Mouse (Mus musculus) heart, embryonic 12.5 days (tissue): ENCODE results near the gene Lipe. TPM values are rescaled to one million over a fixed set of nuclear protein-coding genes. Genes with fewer than 3 reads are reported as not detected.
A peak's percentile ranks its signal among the peaks of the same experiment; 100 is the strongest.

Experiments
- ATAC-seq: fragments of 200-750 bp; cut with Nextera tagmentation; 2 replicates; pipeline ENCODE4 v1.8.0; 2017; ENCODE audit warnings: moderate TSS enrichment, moderate library complexity; ENCODE audit not compliant: insufficient number of reproducible peaks, low FRiP score
- H3K27ac ChIP-seq: fragments of 300-500 bp; sonication (generic); 2 replicates; pipeline ENCODE4 v1.5.1; 2016; ENCODE audit warnings: mild to moderate bottlenecking, moderate library complexity; ENCODE audit not compliant: poor library complexity, severe bottlenecking
- H3K27me3 ChIP-seq: fragments of 300-500 bp; sonication (generic); replicated peaks from 2 replicates; pipeline ENCODE4 v1.6.1; 2016; ENCODE audit warnings: mild to moderate bottlenecking, moderate library complexity
- H3K36me3 ChIP-seq: fragments of 300-500 bp; sonication (generic); 2 replicates; pipeline ENCODE4 v1.6.1; 2016; ENCODE audit warnings: mild to moderate bottlenecking, moderate library complexity
- H3K4me1 ChIP-seq: fragments of 300-500 bp; sonication (generic); replicated peaks from 2 replicates; pipeline ENCODE4 v1.6.1; 2016; ENCODE audit warnings: mild to moderate bottlenecking
- H3K4me2 ChIP-seq: fragments of 300-500 bp; sonication (generic); 2 replicates; pipeline ENCODE4 v1.6.1; 2016; ENCODE audit warnings: mild to moderate bottlenecking, moderate library complexity
- H3K4me3 ChIP-seq: fragments of 300-500 bp; sonication (generic); 2 replicates; pipeline ENCODE4 v1.5.1; 2016; ENCODE audit warnings: mild to moderate bottlenecking
- H3K9ac ChIP-seq: fragments of 300-500 bp; sonication (generic); 2 replicates; pipeline ENCODE4 v1.6.1; 2016; ENCODE audit warnings: mild to moderate bottlenecking, moderate library complexity
- H3K9me3 ChIP-seq: fragments of 300-500 bp; sonication (generic); replicated peaks from 2 replicates; pipeline ENCODE4 v1.6.1; 2016; ENCODE audit warnings: mild to moderate bottlenecking, moderate library complexity
- WGBS: fragments of 180-500 bp; shearing (Covaris S2); methylation state at CpG from one replicate; pipeline ENCODE4 v1.1.7; 2016; 5-methylcytosine and 5-hydroxymethylcytosine counted together
- polyA plus RNA-seq: library from polyadenylated mRNA; unstranded; fragments of >200 nt; fragmentation: Nextera tagmentation; extraction: Ambion mirVana; gene quantifications from 2 replicates; pipeline ENCODE4 v1.2.1, GENCODE M21; 2016

Gene Lipe
- polyA plus RNA-seq, 1 experiment from 2014 or later, result 4.1 TPM

DNA sequence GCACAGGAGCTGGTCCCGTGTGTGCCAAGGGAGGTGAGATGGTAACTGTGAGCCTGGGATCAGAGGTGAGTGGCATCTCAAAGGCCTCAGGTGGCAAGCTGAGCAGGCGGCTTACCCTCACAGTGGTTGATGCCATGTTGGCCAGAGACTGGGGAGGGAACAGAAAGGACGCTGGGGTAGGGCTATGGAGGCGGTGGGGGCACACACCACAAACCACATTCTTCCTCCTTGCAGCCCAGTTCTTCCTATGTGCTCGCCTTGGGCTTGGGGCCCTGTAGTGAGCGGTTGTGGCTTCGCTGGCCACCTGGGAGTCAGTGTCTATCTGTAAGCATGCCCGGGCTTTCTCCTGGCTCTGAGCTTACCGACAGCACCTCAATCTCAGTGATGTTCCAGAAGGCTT is 13.7 kb downstream of the Lipe start:
- WGBS, result 82% methylated on average over 9 of the region's 9 CpGs
- Histone ChIP-seq H3K27me3 (no peaks in the 10 kb centered on the region), H3K36me3 (peaks cover 52% of the 10 kb centered on the region), H3K27ac (no peak overlapping the region), H3K4me3 (no peak overlapping the region), H3K4me1 (peaks cover 29% of the 10 kb centered on the region), H3K9me3 (no peaks in the 10 kb centered on the region), H3K9ac (no peak overlapping the region), H3K4me2 (no peak overlapping the region)
- ATAC-seq, result no peak

- no peak for ATAC-seq
Measured at GRCm38 (mm10) chr7:25384318-25384717, 14.2 kb downstream of the Lipe start.

GRCm38 (mm10) chr7:25383891-25384290 is 14.6 kb downstream of the Lipe start:
- Histone ChIP-seq H3K27me3 (no peaks in the 10 kb centered on the region), H3K9ac (no peak overlapping the region), H3K9me3 (no peaks in the 10 kb centered on the region), H3K4me2 (no peak overlapping the region), H3K27ac (no peak overlapping the region), H3K4me3 (no peak overlapping the region), H3K36me3 (peaks cover 52% of the 10 kb centered on the region), H3K4me1 (peaks cover 32% of the 10 kb centered on the region)
- 72% methylated on average over 4 of the region's 4 CpGs for WGBS
- ATAC-seq, result no peak

More at GRCm38 (mm10) chr7:25384318-25384717, 14.2 kb downstream of the Lipe start:
- no peaks in the 10 kb centered on the region for H3K27me3 ChIP-seq
- peaks cover 29% of the 10 kb centered on the region for H3K4me1 ChIP-seq
- peaks cover 52% of the 10 kb centered on the region for H3K36me3 ChIP-seq
- no peak overlapping the region for H3K27ac ChIP-seq
- 87% methylated on average over 13 of the region's 13 CpGs for WGBS
- no peak overlapping the region for H3K9ac ChIP-seq
- no peak overlapping the region for H3K4me3 ChIP-seq
- no peak overlapping the region for H3K4me2 ChIP-seq
- H3K9me3 ChIP-seq, result no peaks in the 10 kb centered on the region

DNA sequence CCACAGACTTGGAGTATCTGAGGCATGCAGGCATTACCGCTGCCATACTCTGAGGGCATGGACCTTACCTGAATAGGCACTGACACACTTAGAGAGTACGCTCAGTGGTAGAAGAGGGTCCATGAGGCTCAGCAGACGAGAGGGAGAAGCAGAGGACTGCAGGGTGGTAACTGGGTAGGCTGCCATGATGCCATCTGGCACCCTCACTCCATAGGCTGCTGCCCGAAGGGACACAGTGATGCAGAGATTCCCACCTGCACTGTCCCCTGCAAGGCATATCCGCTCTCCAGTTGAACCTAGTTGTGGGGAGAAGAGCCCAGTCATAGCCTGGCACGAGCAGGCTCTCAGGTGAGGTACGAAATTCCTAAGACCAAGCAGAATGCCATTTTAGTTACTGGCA is 15.1 kb downstream of the Lipe start:
- H3K4me2 ChIP-seq, result no peak overlapping the region
- H3K27ac ChIP-seq, result no peak overlapping the region
- H3K4me3 ChIP-seq, result no peak overlapping the region
- 84% methylated on average over 7 of the region's 7 CpGs for WGBS
- peaks cover 32% of the 10 kb centered on the region for H3K4me1 ChIP-seq
- ATAC-seq, result no peak
- no peaks in the 10 kb centered on the region for H3K27me3 ChIP-seq
- H3K9ac ChIP-seq, result no peak overlapping the region
- H3K9me3 ChIP-seq, result no peaks in the 10 kb centered on the region
- peaks cover 47% of the 10 kb centered on the region for H3K36me3 ChIP-seq

- Histone ChIP-seq H3K27ac (no peak overlapping the region), H3K36me3 (peaks cover 38% of the 10 kb centered on the region), H3K27me3 (no peaks in the 10 kb centered on the region), H3K4me2 (no peak overlapping the region), H3K4me1 (peaks cover 33% of the 10 kb centered on the region), H3K4me3 (no peak overlapping the region), H3K9ac (no peak overlapping the region), H3K9me3 (no peaks in the 10 kb centered on the region)
- no peak for ATAC-seq
Measured at GRCm38 (mm10) chr7:25382541-25382940, 16.0 kb downstream of the Lipe start.

DNA sequence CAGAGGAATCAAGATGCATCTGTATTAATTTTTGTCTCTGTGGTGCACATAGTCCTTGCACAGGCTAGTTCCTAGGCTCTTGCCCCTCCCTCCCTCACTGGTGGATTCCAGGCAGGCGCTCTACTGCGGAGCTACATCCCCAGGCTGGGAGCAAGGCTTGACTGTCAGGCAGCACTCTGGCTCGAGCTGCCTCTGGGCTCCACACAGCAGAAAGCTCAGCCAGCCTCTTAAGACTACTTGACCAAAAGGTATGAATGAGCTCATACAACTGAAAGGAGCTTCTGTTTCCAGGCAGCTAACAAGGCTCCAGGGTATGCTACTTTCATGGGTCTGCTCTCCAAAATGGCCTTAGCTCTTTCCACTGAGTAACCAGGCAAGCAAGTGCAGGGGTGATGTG is 17.2 kb downstream of the Lipe start:
- 33% methylated on average over 3 of the region's 3 CpGs for WGBS
- peaks cover 37% of the 10 kb centered on the region for H3K36me3 ChIP-seq
- no peak overlapping the region for H3K27ac ChIP-seq
- no peaks in the 10 kb centered on the region for H3K27me3 ChIP-seq
- no peaks in the 10 kb centered on the region for H3K9me3 ChIP-seq
- no peak for ATAC-seq
- H3K9ac ChIP-seq, result no peak overlapping the region
- peaks cover 34% of the 10 kb centered on the region for H3K4me1 ChIP-seq
- H3K4me3 ChIP-seq, result no peak overlapping the region
- H3K4me2 ChIP-seq, result no peak overlapping the region

DNA sequence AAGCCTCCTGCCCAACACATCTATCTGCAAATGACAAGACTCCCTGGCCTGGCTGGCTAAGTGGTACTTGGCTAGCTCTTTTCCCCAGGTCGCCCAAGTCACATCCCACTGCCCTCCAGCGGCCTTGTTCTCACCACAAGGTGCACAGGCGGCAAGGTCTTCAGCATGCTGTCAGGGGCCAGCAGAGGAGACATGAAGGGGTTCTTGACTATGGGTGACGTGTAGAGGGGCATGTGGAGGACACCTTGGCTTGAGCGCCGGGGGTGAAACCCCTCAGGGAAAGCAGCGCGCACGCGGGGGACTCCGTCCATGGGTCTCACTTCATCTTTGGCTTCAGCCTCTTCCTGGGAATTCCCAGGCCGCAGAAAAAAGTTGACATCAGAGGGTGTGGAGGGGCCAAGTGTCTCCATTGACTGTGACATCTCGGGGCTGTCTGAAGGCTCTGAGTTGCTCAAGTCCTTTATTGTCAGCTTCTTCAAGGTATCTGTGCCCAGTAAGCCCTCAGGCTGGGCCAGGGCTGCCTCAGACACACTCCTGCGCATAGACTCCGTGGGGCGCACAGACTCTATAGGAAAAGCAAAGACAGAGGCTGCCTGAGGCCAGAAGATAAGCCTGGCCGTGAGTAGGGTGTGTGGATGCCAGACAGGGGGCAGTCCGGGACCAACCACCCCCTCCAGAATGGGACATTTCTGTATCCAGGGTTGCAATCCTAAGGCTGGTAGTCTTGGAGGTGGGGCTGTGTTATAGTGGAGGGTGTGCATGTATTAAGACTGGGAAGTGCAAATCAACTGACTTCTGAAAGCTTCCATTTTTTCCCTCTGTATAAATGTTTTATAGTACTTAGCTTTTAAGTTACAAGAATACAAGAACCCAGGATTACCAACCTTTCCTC is 17.9 kb downstream of the Lipe start:
- no peak for ATAC-seq
- Histone ChIP-seq H3K36me3 (peaks cover 34% of the 10 kb centered on the region), H3K27ac (no peak overlapping the region), H3K4me1 (peaks cover 31% of the 10 kb centered on the region), H3K4me3 (peak overlapping the region; percentile 49), H3K9ac (peak overlapping the region; percentile 76), H3K4me2 (peak overlapping the region; percentile 93), H3K27me3 (no peaks in the 10 kb centered on the region), H3K9me3 (no peaks in the 10 kb centered on the region)
- WGBS, result 46% methylated on average over 18 of the region's 18 CpGs

GRCm38 (mm10) chr7:25379551-25380351 is 18.8 kb downstream of the Lipe start:
- Histone ChIP-seq H3K9ac (peak overlapping the region; percentile 76), H3K27ac (peak overlapping the region; percentile 74), H3K4me1 (peaks cover 28% of the 10 kb centered on the region), H3K36me3 (peaks cover 26% of the 10 kb centered on the region), H3K9me3 (no peaks in the 10 kb centered on the region), H3K4me2 (peak overlapping the region; percentile 93), H3K4me3 (peak overlapping the region; percentile 49), H3K27me3 (no peaks in the 10 kb centered on the region)
- peak; percentile 70 for ATAC-seq
- 1% methylated on average over 42 of the region's 42 CpGs for WGBS

DNA sequence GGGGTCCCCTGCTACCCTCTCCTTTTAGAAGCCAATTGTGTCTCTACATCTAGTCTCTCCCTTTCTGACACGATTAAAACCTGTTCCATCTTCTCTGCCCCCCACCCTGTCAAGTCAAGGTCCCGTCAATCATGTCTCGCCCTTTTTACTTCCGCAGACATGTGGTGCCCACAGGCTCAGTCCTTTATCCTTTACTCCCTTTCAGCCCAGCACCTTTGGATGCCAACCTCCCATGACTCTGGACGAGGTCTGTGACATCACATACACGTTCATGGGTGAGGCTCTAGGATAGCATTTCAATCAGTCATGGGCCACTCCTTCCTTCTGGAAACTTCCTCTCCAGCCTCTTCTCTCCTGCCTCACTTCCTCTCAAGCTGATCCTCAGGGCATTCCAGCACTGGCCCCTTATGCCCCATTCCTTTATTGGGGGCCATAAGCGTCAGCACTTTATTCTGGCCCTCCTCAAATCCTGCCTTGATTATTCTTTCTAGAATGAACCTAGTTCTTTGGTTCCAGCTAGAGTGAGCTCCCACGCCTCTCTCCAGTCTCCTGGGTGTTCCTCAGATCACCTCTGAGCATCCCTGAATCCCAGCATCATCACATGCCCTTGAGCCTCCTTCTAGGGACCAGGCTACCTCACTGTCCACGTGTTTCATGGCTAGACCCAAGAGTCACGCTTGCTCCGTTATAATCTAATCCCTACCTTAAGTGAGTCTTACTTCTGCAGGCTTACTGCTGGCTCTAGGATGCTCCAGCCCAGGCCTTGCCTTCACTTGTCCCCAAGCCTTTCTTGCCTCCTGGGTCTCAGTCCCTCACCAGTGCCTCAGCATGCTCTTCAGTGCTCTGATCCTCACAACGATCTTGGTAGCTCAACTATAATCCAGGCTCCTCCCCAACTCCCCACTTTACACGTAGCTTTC is 20.1 kb downstream of the Lipe start:
- WGBS, result 79% methylated on average over 13 of the region's 13 CpGs
- H3K9ac ChIP-seq, result no peak overlapping the region
- H3K27me3 ChIP-seq, result no peaks in the 10 kb centered on the region
- no peaks in the 10 kb centered on the region for H3K9me3 ChIP-seq
- no peak overlapping the region for H3K4me2 ChIP-seq
- ATAC-seq, result no peak
- no peak overlapping the region for H3K27ac ChIP-seq
- no peak overlapping the region for H3K4me3 ChIP-seq
- peaks cover 15% of the 10 kb centered on the region for H3K36me3 ChIP-seq
- peaks cover 28% of the 10 kb centered on the region for H3K4me1 ChIP-seq

- WGBS, result 33% methylated on average over 8 of the region's 8 CpGs
- no peak overlapping the region for H3K27ac ChIP-seq
Measured at GRCm38 (mm10) chr7:25377100-25377700, 21.3 kb downstream of the Lipe start.

More at GRCm38 (mm10) chr7:25377100-25377700, 21.3 kb downstream of the Lipe start:
- Histone ChIP-seq H3K27me3 (0 out of 2 replicates have a peak, but pooled peaks cover 3% of the 10 kb centered on the region), H3K9me3 (no peaks in the 10 kb centered on the region), H3K4me1 (peaks cover 28% of the 10 kb centered on the region), H3K4me2 (peak overlapping the region; percentile 66), H3K36me3 (peaks cover 6% of the 10 kb centered on the region), H3K9ac (0 out of 2 replicates have a peak overlapping the region, but pooled peaks have one; percentile 16), H3K4me3 (peak overlapping the region; percentile 48)
- no peak for ATAC-seq
